Mouse (Mus musculus) gastrocnemius, postnatal 36 days (tissue): ENCODE results near the gene Pla2g2c. TPM values are rescaled to one million over a fixed set of nuclear protein-coding genes. Genes with fewer than 3 reads are reported as not detected.

ENCODE experiments used
- DNase-seq, 2 experiments: peaks; one replicate each; pipeline ENCODE4 v3.0.0; 2022
- intact Hi-C: fragments of 180-260 bp; cut with DNase I; formaldehyde crosslinking; loops from one replicate; pipeline ENCODE4 v1.15.1; 2025
- total RNA-seq, 2 experiments: library from RNA; stranded (reverse); gene quantifications; 2 replicates each; pipeline ENCODE4 v1.2.3; 2021

Pla2g2c gene
- total RNA-seq, 2 experiments from 2014 or later, result not detected

DNA sequence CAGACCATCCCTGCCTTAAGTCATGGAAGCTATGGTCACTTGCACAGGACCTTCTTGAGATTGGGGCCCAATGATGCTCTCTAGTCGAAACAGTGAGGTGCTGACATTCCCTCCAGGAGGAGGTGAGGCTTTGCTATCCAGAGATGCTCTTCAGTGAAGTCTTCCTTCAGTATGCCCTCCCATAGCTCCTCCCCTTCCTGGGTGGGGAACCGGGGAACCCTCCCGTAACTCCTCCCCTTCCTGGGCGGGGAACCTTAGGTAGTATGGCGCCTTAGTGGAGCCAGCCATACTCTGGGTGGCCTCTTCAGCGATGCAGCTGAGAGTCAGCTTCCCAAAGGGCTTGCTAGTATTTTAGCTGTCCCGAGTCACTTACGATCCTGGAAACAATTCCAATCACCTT lies 18.0 kb upstream of the Pla2g2c start:
- no peak for DNase-seq
- intact Hi-C loops, result loop anchor here (5.0 kb wide), 1 partner anchor 91 kb away; no protein-coding TSS in a partner anchor

DNA sequence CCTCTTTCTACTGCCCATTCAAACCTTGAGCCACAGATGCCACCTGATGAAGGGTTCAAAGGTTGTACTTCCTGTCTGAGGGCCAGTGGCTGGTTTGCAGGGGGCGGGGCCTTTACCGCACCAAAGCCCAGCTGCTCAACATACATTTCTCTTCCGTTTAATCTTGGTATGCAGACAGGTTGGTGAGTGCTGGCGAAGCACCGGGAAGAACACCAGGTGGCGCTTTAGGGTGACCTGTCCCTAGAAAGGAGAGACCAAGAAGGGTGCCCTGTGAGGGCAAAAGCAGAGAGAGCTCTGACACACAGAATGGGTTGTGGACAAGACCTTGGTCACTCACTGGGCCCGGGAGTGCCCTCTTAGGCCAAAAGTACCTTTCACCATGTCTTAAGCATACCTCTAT lies 16.0 kb upstream of the Pla2g2c start:
- intact Hi-C loops, result loop anchor here (2.0 to 5.0 kb wide), 2 partner anchors 89 to 142 kb away; no protein-coding TSS in a partner anchor
- DNase-seq, result peak in 1 of 2 experiments; percentile 33

DNA sequence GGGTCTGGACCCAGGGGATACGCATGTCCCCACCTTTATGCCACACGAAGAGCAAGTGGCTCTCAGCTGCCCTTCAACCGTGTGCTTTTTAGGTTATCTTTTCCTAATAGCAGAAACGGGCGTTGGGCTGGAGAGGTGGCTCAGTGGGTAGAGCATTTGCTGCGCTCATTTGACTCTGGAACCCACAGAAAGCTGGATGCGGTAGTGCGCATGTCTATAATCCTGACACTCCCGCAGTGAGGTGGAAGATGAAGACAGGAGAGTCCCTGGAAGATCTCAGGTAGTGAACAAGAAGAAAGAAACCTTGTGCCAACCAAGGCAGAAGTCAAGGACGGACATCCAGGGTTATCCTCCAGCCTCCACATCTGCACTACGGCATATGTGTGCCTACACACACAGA lies 15.3 kb upstream of the Pla2g2c start:
- intact Hi-C loops, result loop anchor here (2.0 to 5.0 kb wide), 2 partner anchors 88 to 142 kb away; no protein-coding TSS in a partner anchor
- no peak for DNase-seq

DNA sequence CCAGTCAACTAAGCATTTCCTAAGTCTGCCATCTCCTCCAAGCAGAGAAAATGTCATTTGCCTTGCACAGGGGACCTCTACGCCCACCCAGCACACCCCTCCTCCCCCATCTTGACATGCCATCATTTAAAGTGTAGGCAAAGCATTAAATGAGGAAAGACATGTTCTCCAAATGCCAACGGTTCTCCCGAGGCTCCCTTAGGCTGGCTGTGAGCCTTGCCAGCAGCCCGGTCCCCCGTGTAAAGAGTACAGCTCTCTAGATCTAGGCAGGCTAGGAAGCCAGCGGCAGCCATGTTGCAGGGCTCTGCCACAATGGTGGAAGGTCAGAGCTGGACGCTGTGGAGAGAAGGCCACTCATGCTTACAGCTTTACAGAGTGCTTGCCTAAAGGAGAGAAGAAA lies 14.6 kb upstream of the Pla2g2c start:
- no peak for DNase-seq
- intact Hi-C loops, result loop anchor here (2.0 to 5.0 kb wide), 2 partner anchors 87 to 141 kb away; no protein-coding TSS in a partner anchor

DNA sequence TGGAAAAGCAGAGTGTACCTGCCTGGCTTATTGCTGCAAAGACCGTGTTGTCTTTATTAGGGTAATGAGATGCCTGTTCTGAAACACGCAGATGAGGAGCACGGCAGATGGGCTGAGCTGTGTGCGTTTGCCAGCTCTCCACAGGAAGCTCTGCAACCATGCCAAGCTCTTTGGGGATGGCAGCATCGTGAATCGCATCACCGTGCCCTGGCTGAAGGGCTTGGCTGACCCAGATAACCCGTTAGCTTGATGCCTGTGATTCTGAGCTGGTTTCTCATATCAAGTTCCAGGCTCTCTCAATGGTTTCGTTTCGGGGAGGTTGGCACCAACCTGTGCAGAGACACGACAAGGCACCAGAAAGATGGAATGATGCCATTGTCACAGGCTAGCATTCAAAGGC lies 14.0 kb upstream of the Pla2g2c start:
- intact Hi-C loops, result no loop called here
- DNase-seq, result no peak

DNA sequence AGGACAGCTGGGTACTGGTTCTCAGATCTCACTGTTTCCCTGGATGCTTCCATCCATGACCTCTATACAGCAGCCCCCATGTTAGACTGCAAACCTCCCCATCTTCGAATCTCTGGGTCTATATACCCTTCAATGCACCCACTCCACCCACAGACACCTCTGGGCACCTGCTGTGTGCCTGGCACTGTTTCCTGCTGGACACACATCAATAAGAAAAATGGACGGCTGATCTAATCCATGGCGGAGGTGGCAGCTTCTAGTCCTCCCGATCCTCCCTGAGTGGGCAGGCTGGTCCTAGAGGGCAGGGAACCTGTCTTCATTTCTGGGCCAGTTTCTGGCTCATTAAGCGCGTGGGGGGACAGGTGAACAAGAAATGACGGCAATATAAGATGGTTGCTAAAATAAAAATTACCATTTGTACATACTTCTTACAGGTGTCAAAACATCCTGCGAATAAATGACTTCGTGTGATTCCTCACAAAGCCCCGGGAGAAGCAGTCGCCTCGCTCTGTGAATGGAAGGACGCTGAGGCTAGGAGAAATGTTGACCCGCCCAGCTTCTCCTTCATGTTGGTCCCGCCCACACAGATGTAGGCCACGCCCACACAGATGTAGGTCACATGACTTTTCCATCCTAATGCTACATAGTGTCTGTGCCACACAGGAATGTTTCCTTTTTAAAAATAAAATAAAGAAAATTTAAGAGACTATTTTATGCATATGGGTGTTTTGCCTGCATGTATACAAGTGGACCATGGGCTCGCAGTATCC lies 13.4 kb upstream of the Pla2g2c start:
- no peak for DNase-seq
- intact Hi-C loops, result no loop called here

DNA sequence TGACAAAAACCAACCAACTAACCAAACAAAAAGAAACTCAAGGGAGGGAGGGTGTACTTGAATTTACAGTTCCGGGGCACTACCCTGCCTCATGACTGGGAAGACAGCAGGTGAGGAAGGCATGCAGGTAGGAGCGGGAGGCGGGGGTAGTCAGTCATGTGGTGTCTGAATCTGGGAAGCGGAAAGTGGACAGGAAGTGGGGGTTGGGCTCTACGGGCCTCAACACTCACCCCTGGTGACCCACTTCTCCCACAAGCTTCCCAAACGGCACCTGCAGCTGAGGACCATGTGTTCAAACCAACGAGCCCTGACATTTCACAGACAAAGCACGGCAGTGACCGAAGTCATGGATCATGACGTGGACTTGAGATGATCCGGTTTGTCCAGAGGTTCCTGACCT lies 12.5 kb upstream of the Pla2g2c start:
- DNase-seq, result no peak
- intact Hi-C loops, result no loop called here

DNA sequence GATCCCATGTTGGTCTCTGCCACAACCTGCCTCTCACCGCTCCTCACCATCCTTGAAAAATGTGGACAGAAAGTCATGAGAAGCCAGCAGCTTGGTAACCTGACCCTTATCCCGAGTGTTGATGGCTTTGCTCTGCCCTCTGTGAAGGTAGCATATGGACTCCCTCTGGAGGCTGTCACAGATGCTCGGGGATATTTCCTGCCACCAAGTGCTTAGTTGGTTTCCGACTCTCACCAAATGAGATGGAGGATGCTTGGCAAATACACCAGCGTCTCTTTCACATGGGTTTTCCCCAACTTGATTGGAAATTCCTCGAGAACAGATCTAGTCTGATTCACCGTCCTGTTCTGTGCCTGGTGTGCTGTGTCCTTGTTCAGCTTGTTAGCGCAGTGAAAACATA lies 12.0 kb upstream of the Pla2g2c start:
- intact Hi-C loops, result no loop called here
- DNase-seq, result no peak

DNA sequence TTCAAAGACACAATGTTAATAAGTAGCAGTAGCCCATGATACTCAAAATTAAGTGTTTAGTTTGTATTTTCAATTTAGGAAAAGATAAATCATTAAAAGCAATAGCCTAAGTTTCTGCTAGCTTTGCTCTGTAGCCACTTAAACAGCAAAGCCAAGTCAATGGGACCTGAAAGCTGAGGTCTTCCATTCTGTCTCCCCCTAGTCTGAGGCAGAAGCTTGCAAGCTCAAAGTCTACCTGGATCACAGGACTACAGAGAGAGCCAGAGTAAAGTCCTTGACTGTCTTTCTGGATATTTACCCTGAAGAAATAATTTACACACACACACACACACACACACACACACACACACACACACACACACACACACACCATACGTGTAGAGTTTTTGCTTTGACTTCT lies 10.4 kb upstream of the Pla2g2c start:
- no peak for DNase-seq
- intact Hi-C loops, result no loop called here

DNA sequence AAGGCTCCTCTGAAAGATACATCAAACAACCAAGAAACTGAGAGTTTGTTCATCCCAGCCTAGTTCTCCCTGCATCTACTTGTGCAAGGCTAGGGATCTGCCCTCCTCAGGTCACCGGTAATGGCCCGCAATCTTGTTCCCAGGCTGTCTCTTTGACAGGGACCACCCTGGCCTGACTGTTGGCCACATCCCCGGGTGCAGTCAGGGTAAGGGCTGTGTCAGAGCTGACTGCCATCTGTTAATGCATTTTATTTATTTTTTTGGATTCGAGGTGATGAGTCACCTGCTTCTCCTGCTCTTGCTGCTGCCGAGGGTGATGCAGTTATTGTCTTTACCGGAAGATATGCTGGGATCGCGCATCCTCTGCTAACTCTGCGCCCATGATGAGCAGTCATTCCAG lies 7.9 kb upstream of the Pla2g2c start:
- intact Hi-C loops, result no loop called here
- DNase-seq, result no peak

DNA sequence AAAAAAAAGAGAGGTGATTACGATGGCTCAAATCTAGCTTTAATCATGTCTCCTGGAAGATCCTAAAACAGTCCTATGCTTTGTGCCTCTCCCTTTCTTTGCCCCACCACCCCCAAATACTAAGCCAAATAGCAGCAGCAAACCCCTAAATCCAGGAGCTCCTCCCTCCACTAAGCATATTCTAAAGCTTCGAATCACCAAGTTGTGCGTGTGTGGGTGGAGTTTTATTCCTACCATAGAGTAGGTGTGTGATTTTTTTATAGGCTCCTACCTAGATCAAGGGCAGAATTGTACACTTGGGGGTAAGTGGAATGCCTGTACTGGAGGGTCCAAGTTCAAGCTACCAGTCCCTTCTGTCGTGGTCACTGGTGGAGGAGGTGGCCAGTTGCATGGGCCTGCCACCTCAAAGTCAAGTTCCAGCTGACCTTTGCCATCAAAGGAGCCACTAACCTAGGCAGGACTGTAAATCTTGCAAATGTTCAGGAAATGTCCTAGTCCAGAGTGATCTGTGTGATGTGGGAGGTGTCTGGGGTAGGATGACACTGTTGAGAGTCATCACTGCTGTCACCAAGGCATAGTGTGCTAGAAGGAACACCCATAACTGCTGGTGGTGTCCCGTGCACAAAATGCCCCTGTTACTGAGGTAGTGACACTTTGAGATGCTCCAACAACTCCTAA lies 5.9 kb upstream of the Pla2g2c start:
- DNase-seq, result no peak
- intact Hi-C loops, result no loop called here

DNA sequence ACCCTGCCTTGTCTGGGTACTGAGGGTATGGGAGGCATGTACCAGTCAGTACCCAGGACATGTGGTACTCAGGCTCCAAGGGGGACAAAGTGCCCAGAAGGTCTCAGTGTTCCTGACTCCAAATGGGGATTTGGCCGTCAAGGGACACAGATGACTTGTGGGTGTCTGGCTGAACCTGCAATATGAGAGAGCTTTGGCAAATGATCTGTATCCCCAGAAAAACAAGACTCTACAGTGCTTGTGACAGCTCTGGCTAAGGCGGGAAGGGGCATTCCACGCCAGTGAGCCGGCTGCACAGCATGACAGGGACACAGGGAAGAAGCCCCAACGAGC lies 5.4 kb upstream of the Pla2g2c start:
- intact Hi-C loops, result no loop called here
- no peak for DNase-seq

DNA sequence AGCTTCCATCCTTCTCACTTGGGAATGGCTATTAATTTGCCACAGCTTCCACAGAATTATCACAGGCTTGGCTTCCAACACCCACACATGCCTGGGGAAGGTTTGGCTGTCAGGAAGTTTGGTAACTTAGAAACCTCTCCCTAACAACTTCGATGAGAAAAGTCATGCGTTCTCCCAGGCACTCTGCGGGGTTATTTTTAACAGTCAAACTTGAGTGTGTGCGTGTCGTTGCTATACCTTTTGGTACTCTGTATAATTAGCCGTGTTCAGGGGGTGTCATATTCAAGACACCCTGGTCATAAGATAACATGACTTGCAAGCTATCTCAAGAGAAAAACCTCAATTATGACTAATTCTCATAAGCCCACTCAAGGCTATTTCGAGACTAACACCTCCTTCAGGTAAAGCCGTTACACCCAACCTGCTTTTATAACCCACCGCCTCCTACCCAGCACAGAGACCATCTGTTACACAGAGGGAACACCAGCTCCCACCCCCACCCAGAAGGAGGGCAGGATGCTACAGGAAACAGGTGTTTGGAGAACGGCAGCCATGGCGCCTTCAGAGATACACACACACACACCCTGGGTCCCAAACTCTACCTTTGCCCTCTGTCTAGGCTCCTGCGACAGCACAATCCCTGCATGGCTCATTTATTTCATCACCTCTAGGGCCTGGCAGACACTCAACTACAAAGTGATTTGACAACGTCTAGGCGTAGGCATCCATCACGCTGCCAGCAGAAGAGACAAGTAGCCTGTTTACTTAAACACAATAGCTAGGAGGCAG lies 905 bp upstream of the Pla2g2c start:
- intact Hi-C loops, result no loop called here
- no peak for DNase-seq

DNA sequence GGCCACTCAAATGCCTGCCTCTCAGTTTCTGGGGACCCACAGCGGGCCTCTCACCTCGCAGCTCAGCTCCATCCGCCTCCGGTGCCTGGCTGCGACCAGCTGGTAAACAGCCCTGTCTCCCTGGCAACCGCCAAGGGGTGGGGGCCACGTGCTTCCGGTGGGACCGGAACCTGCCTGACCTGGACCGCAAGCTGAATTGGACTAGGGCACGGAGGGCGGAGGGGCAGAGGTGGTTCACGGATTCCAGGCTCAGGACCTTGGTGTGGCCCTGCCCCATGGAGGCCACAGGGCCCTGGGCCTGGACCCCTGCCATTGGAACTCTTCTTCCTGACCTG lies 502 bp downstream of the Pla2g2c start:
- peak; percentile 22 to 29 for DNase-seq

DNA sequence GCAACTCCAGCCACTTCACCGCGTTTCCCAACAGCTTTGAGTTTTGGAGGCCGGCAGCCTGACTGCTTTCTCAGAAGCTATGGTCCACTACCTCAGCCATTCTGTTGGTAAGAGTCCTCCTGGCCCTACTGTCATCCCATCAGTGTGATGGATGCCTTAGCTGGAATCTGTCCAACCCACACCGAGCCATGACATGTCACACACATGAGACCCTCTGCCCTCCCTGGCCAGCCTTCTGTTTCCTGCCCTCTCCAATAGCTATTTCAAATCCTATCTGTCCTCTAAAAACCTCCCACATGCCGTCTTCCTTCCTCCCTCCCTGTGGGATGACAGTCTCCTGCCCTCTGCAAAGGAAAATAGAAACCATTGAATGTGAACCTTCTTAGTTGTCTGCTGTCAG lies 1.2 kb downstream of the Pla2g2c start:
- intact Hi-C loops, result no loop called here
- DNase-seq, result no peak

More for the DNA sequence above, 502 bp downstream of the Pla2g2c start:
- intact Hi-C loops, result no loop called here

DNA sequence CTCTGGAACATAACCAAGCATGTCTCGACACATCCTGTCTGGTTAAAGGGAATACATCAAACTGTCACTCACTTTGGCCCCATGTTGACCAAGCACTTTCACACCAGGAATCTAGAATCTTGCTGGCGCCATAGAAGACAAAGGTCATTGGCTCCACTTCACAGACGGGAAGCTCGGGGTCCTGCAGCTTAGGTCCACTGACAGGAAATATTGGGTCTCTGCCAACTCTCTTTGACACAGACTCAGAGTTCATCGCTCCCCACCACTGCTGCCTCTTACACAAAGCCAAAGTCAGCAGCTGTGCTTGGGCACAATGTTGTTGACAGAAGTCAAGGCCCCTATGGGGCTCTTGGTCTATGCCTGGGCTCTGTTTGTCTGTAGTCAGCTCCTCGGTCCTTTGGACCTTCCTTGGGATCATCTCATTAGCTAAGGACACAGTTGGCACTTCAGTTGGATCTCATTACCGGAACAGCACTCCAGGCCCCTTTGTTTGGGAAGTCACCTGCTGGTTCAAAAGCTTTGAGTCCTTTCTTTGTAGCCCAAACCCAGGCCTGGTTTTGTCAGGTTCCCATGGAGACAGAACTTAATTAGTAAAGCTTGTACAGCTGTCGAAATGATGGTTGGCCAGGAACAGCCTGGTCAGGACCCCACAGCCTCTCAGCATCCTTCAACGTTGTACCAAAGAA lies 4.6 kb downstream of the Pla2g2c start:
- intact Hi-C loops, result no loop called here
- DNase-seq, result no peak

DNA sequence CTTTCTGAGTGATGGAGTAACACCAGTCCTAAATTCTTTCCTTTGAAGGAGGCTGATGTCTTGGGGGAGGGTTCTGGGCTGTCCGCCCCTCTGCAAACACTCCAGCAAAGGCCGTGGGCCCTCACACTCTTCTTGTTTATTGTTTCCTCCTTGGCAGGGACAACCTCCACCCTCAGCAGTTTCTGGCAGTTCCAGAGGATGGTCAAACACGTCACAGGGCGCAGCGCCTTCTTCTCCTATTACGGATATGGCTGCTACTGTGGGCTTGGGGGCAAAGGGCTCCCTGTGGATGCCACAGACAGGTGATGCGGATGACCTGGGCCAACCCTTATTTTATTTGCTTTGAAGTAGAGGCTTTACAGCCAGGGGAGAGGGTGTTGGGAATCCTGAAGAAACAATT lies 9.5 kb downstream of the Pla2g2c start:
- DNase-seq, result no peak
- intact Hi-C loops, result no loop called here

DNA sequence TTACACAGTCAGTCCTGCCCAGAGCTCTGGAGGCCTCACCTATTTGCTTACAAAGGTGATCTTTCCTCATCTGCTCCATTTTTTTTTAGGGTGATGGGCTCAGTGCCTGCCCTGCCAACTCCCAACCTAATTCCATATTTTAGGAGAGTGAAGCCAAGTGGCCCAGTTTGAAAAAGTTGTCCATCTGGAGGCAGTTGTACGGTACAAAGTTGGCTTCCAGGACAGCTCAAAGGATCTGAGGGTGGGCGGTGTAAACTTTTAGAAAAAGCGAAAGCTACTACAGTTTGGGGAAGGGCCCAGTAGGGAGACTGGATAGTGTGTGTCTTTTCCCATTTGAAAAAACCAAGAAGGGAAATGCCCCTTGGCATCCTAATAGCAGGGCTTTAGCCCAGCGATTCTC lies 10.3 kb downstream of the Pla2g2c start:
- no peak for DNase-seq
- intact Hi-C loops, result no loop called here

DNA sequence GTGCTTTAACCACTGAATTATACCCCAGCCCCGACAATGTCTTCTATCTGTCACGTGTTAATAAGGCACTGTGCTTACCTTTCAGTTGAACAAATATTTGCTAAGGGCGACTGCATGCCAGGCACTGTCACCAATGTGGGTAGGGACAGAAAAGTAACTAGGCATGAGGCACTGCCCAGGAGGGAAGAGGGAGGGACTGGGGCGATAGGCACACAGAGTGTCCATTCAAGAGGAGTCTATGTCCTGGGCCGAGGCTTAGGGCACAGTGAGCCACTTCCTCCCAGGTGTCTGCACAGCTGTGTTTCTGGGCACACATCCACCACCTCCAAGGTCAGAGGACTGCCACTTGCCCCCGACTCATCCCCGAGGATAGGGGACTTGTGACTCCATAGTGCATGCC lies 12.4 kb downstream of the Pla2g2c start, which contains the start of gene Ubxn10:
Gene Ubxn10, minus strand, starts transcription at position 137 of the 400 bp plus-strand sequence.
- no peak for DNase-seq
- intact Hi-C loops, result no loop called here

DNA sequence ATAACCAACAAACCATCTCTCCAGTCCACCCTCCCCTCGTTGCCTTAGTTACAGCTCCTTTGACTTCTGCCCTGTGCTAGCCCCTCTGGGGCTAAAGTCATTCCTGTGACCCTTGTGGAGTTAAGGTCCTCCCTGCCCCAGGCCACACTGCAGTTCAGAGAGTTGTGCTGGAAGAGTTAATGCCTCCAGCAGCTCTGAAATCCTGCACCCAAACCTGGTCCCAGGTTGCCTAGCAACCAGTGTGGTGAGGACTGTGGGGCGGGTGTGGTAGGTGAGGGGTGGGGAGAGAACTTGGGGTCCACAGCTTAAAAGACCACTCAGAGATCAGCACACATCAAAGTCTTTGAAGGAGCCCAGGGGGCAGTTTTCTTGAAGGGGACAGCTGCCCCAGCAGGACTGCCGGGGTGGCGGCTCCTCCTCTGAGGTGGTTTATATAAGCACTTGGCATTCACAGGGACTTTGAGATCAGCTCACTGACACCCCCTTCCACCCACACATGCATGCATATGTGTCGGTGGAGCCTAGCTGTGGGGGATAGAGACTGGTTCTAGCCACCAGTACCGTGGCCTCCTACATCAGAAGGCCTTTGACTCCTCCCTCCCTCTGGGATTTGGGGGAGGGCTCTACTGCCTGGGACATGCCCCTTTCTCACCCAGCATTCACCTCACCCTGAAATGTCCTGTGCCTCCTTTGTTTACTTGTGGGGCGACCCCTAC lies 14.7 kb downstream of the Pla2g2c start:
- intact Hi-C loops, result no loop called here
- DNase-seq, result no peak
